Mouse (Mus musculus) liver, postnatal 0 days (tissue): Measurements from ENCODE around the gene Synpr.

Experiments
- CTCF ChIP-seq: sonication (generic); IDR thresholded peaks from 2 replicates; pipeline ENCODE4 v1.5.1; 2016; ENCODE audit warnings: antibody characterized with exemption, low read depth
- EP300 ChIP-seq: IDR thresholded peaks from 2 replicates; pipeline ENCODE4 v1.6.1; 2016; ENCODE audit warnings: antibody characterized with exemption, low read depth, mild to moderate bottlenecking

- TF ChIP-seq CTCF (no peak), EP300 (no peak)
Measured at GRCm38 (mm10) chr14:13459333-13459732, 174.8 kb downstream of the Synpr start.
